Mouse (Mus musculus) macrophage (primary cell): ENCODE measurements around the gene Klhdc7b. TPM values are rescaled to one million over a fixed set of nuclear protein-coding genes. Genes with fewer than 3 reads are reported as not detected.

Source experiments
- H3K27ac ChIP-seq: fragments of 350-480 bp; formaldehyde crosslinking; 2 replicates; pipeline ENCODE4 v1.9.0; 2021
- H3K36me3 ChIP-seq: fragments of 350-480 bp; formaldehyde crosslinking; 2 replicates; pipeline ENCODE4 v1.9.0; 2021; ENCODE audit errors: inconsistent target
- H3K4me3 ChIP-seq: fragments of 350-480 bp; formaldehyde crosslinking; 2 replicates; pipeline ENCODE4 v1.9.0; 2021; ENCODE audit errors: inconsistent target
- H3K79me2 ChIP-seq: fragments of 350-480 bp; formaldehyde crosslinking; 2 replicates; pipeline ENCODE4 v1.9.0; 2021; ENCODE audit errors: inconsistent target
- WGBS: methylation state at CpG from one replicate; pipeline ENCODE4 v1.1.7; 2026; ENCODE audit warnings: inconsistent platforms; ENCODE audit not compliant: missing documents; 5-methylcytosine and 5-hydroxymethylcytosine counted together
- polyA plus RNA-seq: library from polyadenylated mRNA; stranded (reverse); fragments of 250-400 nt; gene quantifications from 3 replicates; pipeline ENCODE4 v1.2.4, GENCODE M21; 2018; ENCODE audit warnings: inconsistent platforms
- total RNA-seq, 78 experiments: library from RNA; depleted of rRNA; stranded (reverse); fragments of 250-400 nt; gene quantifications; 1 replicate in 9 of 78; 2 replicates in 24 of 78; 3 replicates in 43 of 78; 4 replicates in 2 of 78; pipeline ENCODE4 v1.2.4; 2018; ENCODE audit warnings: inconsistent platforms in 56 of 78

Klhdc7b gene
- total RNA-seq (2018; cell fraction: chromatin; rRNA removed) = not detected
- not detected for total RNA-seq (2018; cell fraction: cytosol; rRNA removed)
- not detected for total RNA-seq (2018; cell fraction: nucleus; rRNA removed)
- not detected in 3 replicates for polyA plus RNA-seq

- Histone ChIP-seq H3K79me2 (no peaks in the 10 kb centered on the region), H3K4me3 (no peak within 1 kb of the TSS), H3K27ac (no peak within 1 kb of the TSS), H3K36me3 (no peaks in the 10 kb centered on the region)
- WGBS = 92% methylated on average over 7 of the region's 7 CpGs
Observed at GRCm38 (mm10) chr15:89384617-89385016, at the start of gene Klhdc7b. Klhdc7b (plus strand) TSS chr15:89384917.

- no peaks in the 10 kb centered on the region for H3K79me2 ChIP-seq
- H3K4me3 ChIP-seq = no peak overlapping the region
- WGBS = 86% methylated on average over 14 of the region's 14 CpGs
- no peak overlapping the region for H3K27ac ChIP-seq
- H3K36me3 ChIP-seq = no peaks in the 10 kb centered on the region
Observed at GRCm38 (mm10) chr15:89336422-89336821, 48.3 kb upstream of the Klhdc7b start.

- 11% methylated on average over 1 of the region's 2 CpGs for WGBS
- H3K36me3 ChIP-seq = no peaks in the 10 kb centered on the region
- no peaks in the 10 kb centered on the region for H3K79me2 ChIP-seq
- no peak overlapping the region for H3K27ac ChIP-seq
- no peak overlapping the region for H3K4me3 ChIP-seq
Observed at GRCm38 (mm10) chr15:89339696-89340095, 45.0 kb upstream of the Klhdc7b start.

- Histone ChIP-seq H3K27ac (no peak overlapping the region), H3K4me3 (no peak overlapping the region), H3K79me2 (no peaks in the 10 kb centered on the region), H3K36me3 (no peaks in the 10 kb centered on the region)
- 15% methylated on average over 3 of the region's 3 CpGs for WGBS
Observed at GRCm38 (mm10) chr15:89340136-89340535, 44.6 kb upstream of the Klhdc7b start.

- Histone ChIP-seq H3K27ac (no peak overlapping the region), H3K4me3 (no peak overlapping the region), H3K79me2 (no peaks in the 10 kb centered on the region), H3K36me3 (no peaks in the 10 kb centered on the region)
- 89% methylated on average over 1 of the region's 1 CpGs for WGBS
Observed at GRCm38 (mm10) chr15:89341678-89342077, 43.0 kb upstream of the Klhdc7b start.

- Histone ChIP-seq H3K79me2 (no peaks in the 10 kb centered on the region), H3K27ac (no peak overlapping the region), H3K36me3 (no peaks in the 10 kb centered on the region), H3K4me3 (no peak overlapping the region)
- WGBS = 62% methylated on average over 3 of the region's 3 CpGs
Observed at GRCm38 (mm10) chr15:89343325-89343724, 41.4 kb upstream of the Klhdc7b start.

GRCm38 (mm10) chr15:89350447-89350846 lies 34.3 kb upstream of the Klhdc7b start:
- 100% methylated on average over 5 of the region's 5 CpGs for WGBS
- Histone ChIP-seq H3K27ac (no peak overlapping the region), H3K36me3 (peaks cover 22% of the 10 kb centered on the region; the same call in 1 of the 2 replicates), H3K79me2 (peaks cover 18% of the 10 kb centered on the region), H3K4me3 (no peak overlapping the region)

- H3K36me3 ChIP-seq = peaks cover 22% of the 10 kb centered on the region; the same call in 1 of the 2 replicates
- WGBS = 97% methylated on average over 15 of the region's 15 CpGs
- no peak overlapping the region for H3K4me3 ChIP-seq
Observed at GRCm38 (mm10) chr15:89351302-89351701, 33.4 kb upstream of the Klhdc7b start.

GRCm38 (mm10) chr15:89352054-89352453 lies 32.7 kb upstream of the Klhdc7b start:
- WGBS = 96% methylated on average over 10 of the region's 14 CpGs
- Histone ChIP-seq H3K79me2 (peaks cover 33% of the 10 kb centered on the region), H3K36me3 (peaks cover 22% of the 10 kb centered on the region; the same call in 1 of the 2 replicates), H3K27ac (no peak overlapping the region), H3K4me3 (no peak overlapping the region)

More at GRCm38 (mm10) chr15:89351302-89351701, 33.4 kb upstream of the Klhdc7b start:
- Histone ChIP-seq H3K27ac (no peak overlapping the region), H3K79me2 (peaks cover 25% of the 10 kb centered on the region)

- Histone ChIP-seq H3K27ac (no peak overlapping the region), H3K36me3 (peaks cover 22% of the 10 kb centered on the region; the same call in 1 of the 2 replicates), H3K4me3 (no peak overlapping the region), H3K79me2 (peaks cover 40% of the 10 kb centered on the region)
- WGBS = 100% methylated on average over 12 of the region's 12 CpGs
Observed at GRCm38 (mm10) chr15:89352795-89353194, 31.9 kb upstream of the Klhdc7b start.

- H3K4me3 ChIP-seq = no peak overlapping the region
- WGBS = 93% methylated on average over 16 of the region's 16 CpGs
- H3K36me3 ChIP-seq = peaks cover 22% of the 10 kb centered on the region; the same call in 1 of the 2 replicates
- H3K27ac ChIP-seq = no peak overlapping the region
- peaks cover 50% of the 10 kb centered on the region for H3K79me2 ChIP-seq
Observed at GRCm38 (mm10) chr15:89353837-89354236, 30.9 kb upstream of the Klhdc7b start.

GRCm38 (mm10) chr15:89354455-89354854 lies 30.3 kb upstream of the Klhdc7b start:
- Histone ChIP-seq H3K79me2 (peaks cover 57% of the 10 kb centered on the region), H3K4me3 (peak overlapping the region; percentile 94), H3K36me3 (peaks cover 22% of the 10 kb centered on the region; the same call in 1 of the 2 replicates), H3K27ac (no peak overlapping the region)
- 77% methylated on average over 7 of the region's 7 CpGs for WGBS

- peak within 1 kb of the TSS; percentile 94 for H3K4me3 ChIP-seq
- peaks cover 67% of the 10 kb centered on the region for H3K79me2 ChIP-seq
- peaks cover 26% of the 10 kb centered on the region; the same call in 1 of the 2 replicates for H3K36me3 ChIP-seq
- WGBS = under 1% methylated on average over 59 of the region's 64 CpGs
- H3K27ac ChIP-seq = peak within 1 kb of the TSS; percentile 74
Observed at GRCm38 (mm10) chr15:89355241-89356187, 29.2 kb upstream of the Klhdc7b start, which contains the start of the genes Lmf2 and Ncaph2. Lmf2 (minus strand) TSS chr15:89355659. Ncaph2 (plus strand) TSS chr15:89355719.

GRCm38 (mm10) chr15:89356372-89356771 lies 28.3 kb upstream of the Klhdc7b start:
- peaks cover 76% of the 10 kb centered on the region for H3K79me2 ChIP-seq
- peak overlapping the region; percentile 94 for H3K4me3 ChIP-seq
- peak overlapping the region; percentile 74 for H3K27ac ChIP-seq
- H3K36me3 ChIP-seq = peaks cover 29% of the 10 kb centered on the region
- 0% methylated on average over 15 of the region's 15 CpGs for WGBS

GRCm38 (mm10) chr15:89358784-89359183 lies 25.9 kb upstream of the Klhdc7b start:
- 98% methylated on average over 3 of the region's 3 CpGs for WGBS
- Histone ChIP-seq H3K4me3 (no peak overlapping the region), H3K27ac (no peak overlapping the region), H3K36me3 (peaks cover 35% of the 10 kb centered on the region), H3K79me2 (peaks cover 88% of the 10 kb centered on the region)
